In genomic region chr12:49390257-49390656, GRCm38 (mm10) we compare ENCODE assay signal across 19 mouse cellular contexts. TPM values are rescaled to one million over a fixed set of nuclear protein-coding genes. Genes with fewer than 3 reads are reported as not detected.
DNase-seq lines count a peak whose midpoint lies in the region; ATAC-seq and TF ChIP-seq lines count a peak whose summit lies in the region.
"Had no signal": no experiment of that assay in that cellular context is flagged by ENCODE, and none has a peak within 500 bp of the region (broad histone marks: within the 10 kb centered on the region; RNA-seq: fewer than 3 reads in every experiment).

No protein-coding gene starts in this region.

- H3K36me3 ChIP-seq in midbrain, embryonic 11.5 days (ENCODE audit: control insufficient read depth, insufficient read depth, low read length): no peaks in the 10 kb centered on the region
- no peaks in the 10 kb centered on the region for H3K36me3 ChIP-seq in midbrain, embryonic 15.5 days (replicated peaks)
- H3K36me3 ChIP-seq in forebrain, embryonic 13.5 days (ENCODE audit: poor library complexity, severe bottlenecking): peaks cover 19% of the 10 kb centered on the region
- H3K36me3 ChIP-seq in midbrain, embryonic 16.5 days (ENCODE audit: control insufficient read depth, insufficient read depth, low read length): no peaks in the 10 kb centered on the region
- H3K36me3 ChIP-seq in lung, postnatal 0 days (ENCODE audit: insufficient read depth, low read length): no peaks in the 10 kb centered on the region

- H3K27me3 ChIP-seq in midbrain, embryonic 11.5 days (ENCODE audit: control insufficient read depth, insufficient read depth, low read length): peaks cover 76% of the 10 kb centered on the region
- peaks cover 62% of the 10 kb centered on the region for H3K27me3 ChIP-seq in midbrain, embryonic 15.5 days (replicated peaks)
- no peaks in the 10 kb centered on the region; the same call in 1 of the 2 replicates for H3K27me3 ChIP-seq in forebrain, embryonic 13.5 days
- H3K27me3 ChIP-seq in midbrain, embryonic 16.5 days (ENCODE audit: control insufficient read depth, insufficient read depth, low read depth, low read length): peaks cover 41% of the 10 kb centered on the region
- peaks cover 61% of the 10 kb centered on the region for H3K27me3 ChIP-seq in lung, postnatal 0 days (replicated peaks; ENCODE audit: insufficient read depth, low read length)

- TF ChIP-seq CTCF in lung, postnatal 0 days (IDR thresholded peaks at IDR 0.05): no peak

- H3K9me3 ChIP-seq in midbrain, embryonic 11.5 days (ENCODE audit: control insufficient read depth, low read length): no peaks in the 10 kb centered on the region
- H3K9me3 ChIP-seq in midbrain, embryonic 15.5 days: no peaks in the 10 kb centered on the region
- no peaks in the 10 kb centered on the region for H3K9me3 ChIP-seq in forebrain, embryonic 13.5 days (replicated peaks)
- no peaks in the 10 kb centered on the region; the same call in 1 of the 2 replicates for H3K9me3 ChIP-seq in midbrain, embryonic 16.5 days (replicated peaks; ENCODE audit: control insufficient read depth, low read length, poor library complexity, severe bottlenecking)
- H3K9me3 ChIP-seq in lung, postnatal 0 days (ENCODE audit: low read length): no peaks in the 10 kb centered on the region

- DNase-seq in frontal cortex, postnatal 25 days (ENCODE audit: low spot score in 2 of 2): no peak
- DNase-seq in midbrain, embryonic 11.5 days (ENCODE audit: low spot score, missing footprints): peak; percentile 93
- no peak for DNase-seq in lung, postnatal 0 days (ENCODE audit: low spot score)
- DNase-seq: heart, postnatal 36 days; kidney, adult 11 months; kidney, postnatal 10 days; left cerebral cortex, postnatal 4 days; thymus, adult 2 months had no signal

- H3K27ac ChIP-seq in midbrain, embryonic 11.5 days (ENCODE audit: low read depth, low read length): no peak overlapping the region
- no peak overlapping the region for H3K27ac ChIP-seq in midbrain, embryonic 15.5 days
- peak overlapping the region; percentile 99 for H3K27ac ChIP-seq in forebrain, embryonic 13.5 days
- no peak overlapping the region for H3K27ac ChIP-seq in midbrain, embryonic 16.5 days (ENCODE audit: low read length)
- no peak overlapping the region for H3K27ac ChIP-seq in lung, postnatal 0 days (ENCODE audit: low read length)

- WGBS in midbrain, embryonic 11.5 days: under 1% methylated on average over 13 of the region's 13 CpGs
- WGBS in midbrain, embryonic 15.5 days: 3% methylated on average over 13 of the region's 13 CpGs
- WGBS in forebrain, embryonic 13.5 days: 0% methylated on average over 13 of the region's 13 CpGs
- 3% methylated on average over 13 of the region's 13 CpGs for WGBS in midbrain, embryonic 16.5 days
- 5% methylated on average over 13 of the region's 13 CpGs for WGBS in lung, postnatal 0 days

- ATAC-seq in frontal cortex, adult (ENCODE audit: low TSS enrichment): 0 out of 2 replicates have a peak, but pooled peaks have one; percentile 14
- ATAC-seq in midbrain, embryonic 11.5 days (ENCODE audit: low FRiP score): no peak
- ATAC-seq in midbrain, embryonic 15.5 days (replicated peaks): no peak
- peak; percentile 30 for ATAC-seq in forebrain, embryonic 13.5 days
- ATAC-seq in midbrain, embryonic 16.5 days: no peak
- no peak for ATAC-seq in CD4-positive, CD25-positive, alpha-beta regulatory T cell, adult 4 months
- ATAC-seq in lung, postnatal 0 days: no peak
- ATAC-seq: Patski had no signal

- H3K4me1 ChIP-seq in midbrain, embryonic 11.5 days (ENCODE audit: control insufficient read depth, insufficient read depth, low read length): no peaks in the 10 kb centered on the region
- peaks cover 9% of the 10 kb centered on the region; the same call in 1 of the 2 replicates for H3K4me1 ChIP-seq in midbrain, embryonic 15.5 days
- no peaks in the 10 kb centered on the region for H3K4me1 ChIP-seq in forebrain, embryonic 13.5 days
- H3K4me1 ChIP-seq in midbrain, embryonic 16.5 days (ENCODE audit: control insufficient read depth, insufficient read depth, low read length): peaks cover 3% of the 10 kb centered on the region; the same call in 1 of the 2 replicates
- H3K4me1 ChIP-seq in lung, postnatal 0 days (ENCODE audit: insufficient read depth, low read depth, low read length): no peaks in the 10 kb centered on the region

- no peak overlapping the region for H3K4me2 ChIP-seq in midbrain, embryonic 11.5 days
- H3K4me2 ChIP-seq in midbrain, embryonic 15.5 days: no peak overlapping the region
- peak overlapping the region; percentile 69 for H3K4me2 ChIP-seq in forebrain, embryonic 13.5 days
- H3K4me2 ChIP-seq in midbrain, embryonic 16.5 days (ENCODE audit: low read length): peak overlapping the region; percentile 16; the same call in 1 of the 2 replicates
- no peak overlapping the region for H3K4me2 ChIP-seq in lung, postnatal 0 days (replicated peaks; ENCODE audit: low read depth, low read length)
- H3K4me2 ChIP-seq: liver, embryonic 11.5 days had no signal

- no peak overlapping the region for H3K4me3 ChIP-seq in midbrain, embryonic 11.5 days (ENCODE audit: low read depth, low read length)
- no peak overlapping the region for H3K4me3 ChIP-seq in midbrain, embryonic 15.5 days
- peak overlapping the region; percentile 78 for H3K4me3 ChIP-seq in forebrain, embryonic 13.5 days
- peak overlapping the region; percentile 11; the same call in 1 of the 2 replicates for H3K4me3 ChIP-seq in midbrain, embryonic 16.5 days (ENCODE audit: low read depth, low read length)
- H3K4me3 ChIP-seq in lung, postnatal 0 days (ENCODE audit: low read depth, low read length): no peak overlapping the region
- H3K4me3 ChIP-seq: megakaryocyte, embryonic 14.5 days had no signal

- H3K9ac ChIP-seq in midbrain, embryonic 11.5 days (ENCODE audit: low read length): no peak overlapping the region
- H3K9ac ChIP-seq in midbrain, embryonic 15.5 days: no peak overlapping the region
- peak overlapping the region; percentile 100 for H3K9ac ChIP-seq in forebrain, embryonic 13.5 days
- H3K9ac ChIP-seq in midbrain, embryonic 16.5 days (ENCODE audit: low read depth, low read length): no peak overlapping the region
- H3K9ac ChIP-seq in lung, postnatal 0 days (replicated peaks; ENCODE audit: low read depth): no peak overlapping the region

- TF ChIP-seq EP300 in lung, postnatal 0 days (IDR thresholded peaks at IDR 0.05): no peak

RNA-seq across cellular contexts. Expression of gene Gm43517, which starts 5.3 kb away (rescaled TPM):
- 0.07 TPM in 1 of 2 replicates, not detected in the other for polyA plus RNA-seq in midbrain, embryonic 11.5 days (2014; fragmentation: Nextera tagmentation; extraction: Ambion mirVana)
- 0.24 TPM in 1 of 2 replicates, not detected in the other for polyA plus RNA-seq in midbrain, embryonic 15.5 days (2015; fragmentation: Nextera tagmentation; extraction: Ambion mirVana)
- polyA plus RNA-seq in forebrain, embryonic 13.5 days (2015; fragmentation: Nextera tagmentation; extraction: Ambion mirVana): 1.9 and 2.4 TPM in 2 replicates
- 0.10 TPM in 1 of 2 replicates, not detected in the other for polyA plus RNA-seq in midbrain, embryonic 16.5 days (2015; fragmentation: Nextera tagmentation; extraction: Ambion mirVana)
- polyA plus RNA-seq in CD4-positive, CD25-positive, alpha-beta regulatory T cell, adult 4 months (2017; shearing (Covaris generic)): not detected
- not detected in 2 replicates for polyA plus RNA-seq in lung, postnatal 0 days (2015; fragmentation: Nextera tagmentation; extraction: Ambion mirVana)
- polyA plus RNA-seq: heart, embryonic 11.5 days; liver, embryonic 11.5 days; lung, embryonic 16.5 days; Patski; stomach, embryonic 14.5 days had no signal

RNA-seq across cellular contexts. Expression of gene Foxg1, which starts 7.8 kb away (rescaled TPM):
- 0.41 and 0.92 TPM in 2 replicates for polyA plus RNA-seq in midbrain, embryonic 11.5 days (2014; fragmentation: Nextera tagmentation; extraction: Ambion mirVana)
- polyA plus RNA-seq in midbrain, embryonic 15.5 days (2015; fragmentation: Nextera tagmentation; extraction: Ambion mirVana): 1.3 and 2.4 TPM in 2 replicates
- 76.5 and 98.6 TPM in 2 replicates for polyA plus RNA-seq in forebrain, embryonic 13.5 days (2015; fragmentation: Nextera tagmentation; extraction: Ambion mirVana)
- polyA plus RNA-seq in midbrain, embryonic 16.5 days (2015; fragmentation: Nextera tagmentation; extraction: Ambion mirVana): 1.7 and 2.5 TPM in 2 replicates
- not detected for polyA plus RNA-seq in CD4-positive, CD25-positive, alpha-beta regulatory T cell, adult 4 months (2017; shearing (Covaris generic))
- polyA plus RNA-seq in lung, postnatal 0 days (2015; fragmentation: Nextera tagmentation; extraction: Ambion mirVana): not detected in 2 replicates
- polyA plus RNA-seq: Patski; stomach, embryonic 14.5 days had no signal

Comparison
In these comparisons a context has a peak if more than half of its experiments do, and no peak if none do; other contexts are left out.
1. H3K4me2 ChIP-seq: peak in forebrain, embryonic 13.5 days (single experiment) and midbrain, embryonic 16.5 days (single experiment); none in midbrain, embryonic 11.5 days (single experiment), midbrain, embryonic 15.5 days (single experiment) and lung, postnatal 0 days (single experiment).
2. H3K4me3 ChIP-seq: peak in forebrain, embryonic 13.5 days (single experiment) and midbrain, embryonic 16.5 days (single experiment); none in midbrain, embryonic 11.5 days (single experiment), midbrain, embryonic 15.5 days (single experiment) and lung, postnatal 0 days (single experiment).
3. ATAC-seq: peak in frontal cortex, adult (single experiment) and forebrain, embryonic 13.5 days (single experiment); none in midbrain, embryonic 11.5 days (single experiment), midbrain, embryonic 15.5 days (single experiment), midbrain, embryonic 16.5 days (single experiment), CD4-positive, CD25-positive, alpha-beta regulatory T cell, adult 4 months (single experiment) and lung, postnatal 0 days (single experiment).
4. RNA of gene Foxg1, which starts 7.8 kb away (polyA plus RNA-seq): 76.5 to 98.6 TPM in forebrain, embryonic 13.5 days; 1.7 to 2.5 TPM in midbrain, embryonic 16.5 days, 1.3 to 2.4 TPM in midbrain, embryonic 15.5 days, 0.41 to 0.92 TPM in midbrain, embryonic 11.5 days, not detected in CD4-positive, CD25-positive, alpha-beta regulatory T cell, adult 4 months and not detected in lung, postnatal 0 days; every median in the first group is over 10 times any median in the second.